Comparison of ENCODE assay signal across 21 mouse cellular contexts in the genomic region with DNA sequence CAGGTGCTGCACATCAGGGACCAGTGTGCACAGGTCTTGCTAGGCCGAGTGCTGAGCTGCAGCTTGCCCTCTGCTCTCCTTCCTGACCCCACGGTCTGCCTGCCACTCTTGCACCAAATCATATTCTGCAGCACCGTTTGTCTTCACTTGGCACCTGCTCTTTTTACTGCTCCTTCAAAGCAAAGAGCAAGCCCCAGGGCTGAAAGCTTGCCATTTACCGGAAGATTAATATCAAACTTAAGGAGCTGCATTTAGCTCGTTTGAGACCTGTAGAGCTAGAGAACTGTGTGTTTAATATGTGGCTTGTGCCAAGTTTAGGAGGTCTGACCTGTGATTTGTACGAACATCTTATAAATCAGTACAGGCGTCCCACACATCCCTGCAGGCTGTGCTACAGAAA. TPM values are rescaled to one million over a fixed set of nuclear protein-coding genes. Genes with fewer than 3 reads are reported as not detected.
A peak's percentile ranks its signal among the peaks of the same experiment; 100 is the strongest.
DNase-seq lines count a peak whose midpoint lies in the region; ATAC-seq lines count a peak whose summit lies in the region.
"Had no signal": no experiment of that assay in that cellular context is flagged by ENCODE, and none has a peak within 500 bp of the region (broad histone marks: within the 10 kb centered on the region; RNA-seq: fewer than 3 reads in every experiment).

No protein-coding gene starts in this region.

- WGBS in kidney, embryonic 16.5 days, result 47% methylated on average over 7 of the region's 7 CpGs

- H3K9me3 ChIP-seq in kidney, embryonic 16.5 days (ENCODE audit: low read length), result no peaks in the 10 kb centered on the region
- H3K9me3 ChIP-seq: embryonic facial prominence, embryonic 13.5 days; embryonic facial prominence, embryonic 15.5 days; forebrain, embryonic 13.5 days; forebrain, embryonic 15.5 days had no signal

- H3K27me3 ChIP-seq in kidney, embryonic 16.5 days (ENCODE audit: insufficient read depth, low read length), result no peaks in the 10 kb centered on the region
- H3K27me3 ChIP-seq: embryonic facial prominence, embryonic 13.5 days; embryonic facial prominence, embryonic 15.5 days; forebrain, embryonic 13.5 days; forebrain, embryonic 15.5 days had no signal

- ATAC-seq in kidney, embryonic 16.5 days (ENCODE audit: low FRiP score, low TSS enrichment), result no peak; the same call in 1 of the 2 replicates
- ATAC-seq: forebrain, embryonic 13.5 days; forebrain, embryonic 15.5 days; forebrain, postnatal 0 days had no signal

- no peak for DNase-seq in kidney, postnatal 25 days
- peak; percentile 83 for DNase-seq in fat pad, adult 2 months (ENCODE audit: extremely low read depth, low read depth, low spot score)
- DNase-seq in gonadal fat pad, adult 2 months (ENCODE audit: low read depth), result peak; percentile 58
- no peak for DNase-seq in lung, adult 18-20 months
- DNase-seq: adrenal gland, adult 2 months; adrenal gland, postnatal 10 days; adrenal gland, postnatal 25 days; cerebellum, adult 11 months; cerebellum, adult 18-20 months; cerebellum, adult 8-10 months; cerebellum, adult 9-11 months; cerebellum, postnatal 14 days; cerebellum, postnatal 36 days; embryo, embryonic 11 days; forebrain, postnatal 0 days had no signal

- peaks cover 17% of the 10 kb centered on the region for H3K36me3 ChIP-seq in kidney, embryonic 16.5 days (ENCODE audit: insufficient read depth, low read length)

- H3K4me1 ChIP-seq in kidney, embryonic 16.5 days (ENCODE audit: insufficient read depth, low read length), result peaks cover 15% of the 10 kb centered on the region; the same call in 1 of the 2 replicates
- H3K4me1 ChIP-seq: forebrain, embryonic 15.5 days had no signal

- no peak overlapping the region for H3K4me3 ChIP-seq in kidney, embryonic 16.5 days (ENCODE audit: low read length)
- H3K4me3 ChIP-seq: embryonic facial prominence, embryonic 13.5 days; embryonic facial prominence, embryonic 15.5 days; erythroblast, embryonic 14.5 days; forebrain, embryonic 13.5 days; forebrain, embryonic 15.5 days had no signal

- no peak overlapping the region for H3K9ac ChIP-seq in kidney, embryonic 16.5 days (replicated peaks; ENCODE audit: low read length)
- H3K9ac ChIP-seq: embryonic facial prominence, embryonic 13.5 days; embryonic facial prominence, embryonic 15.5 days; forebrain, embryonic 13.5 days; forebrain, embryonic 15.5 days; forebrain, postnatal 0 days had no signal

- H3K27ac ChIP-seq in kidney, embryonic 16.5 days (ENCODE audit: low read length), result peak overlapping the region; percentile 34; the same call in 1 of the 2 replicates
- H3K27ac ChIP-seq: embryonic facial prominence, embryonic 13.5 days; embryonic facial prominence, embryonic 15.5 days; forebrain, embryonic 13.5 days; forebrain, embryonic 15.5 days had no signal

- no peak overlapping the region for H3K4me2 ChIP-seq in kidney, embryonic 16.5 days (replicated peaks; ENCODE audit: low read depth, low read length)
- H3K4me2 ChIP-seq: embryonic facial prominence, embryonic 13.5 days; embryonic facial prominence, embryonic 15.5 days; forebrain, embryonic 13.5 days; forebrain, embryonic 15.5 days had no signal

RNA-seq across cellular contexts. Expression of a gene that starts 34.5 kb away (rescaled TPM):
- 24.4 and 26.9 TPM in 2 replicates for polyA plus RNA-seq in kidney, embryonic 16.5 days (2015; fragmentation: Nextera tagmentation; extraction: Ambion mirVana)
- 3.8 and 4.2 TPM in 2 replicates for polyA plus RNA-seq in gonadal fat pad, adult 2 months (2012; rRNA removed)

RNA-seq across cellular contexts. Expression of a gene that starts 53.6 kb away (rescaled TPM):
- 4.6 and 5.8 TPM in 2 replicates for polyA plus RNA-seq in kidney, embryonic 16.5 days (2015; fragmentation: Nextera tagmentation; extraction: Ambion mirVana)
- polyA plus RNA-seq in gonadal fat pad, adult 2 months (2012; rRNA removed), result 9.9 and 18.3 TPM in 2 replicates
- polyA plus RNA-seq: erythroblast, embryonic 14.5 days had no signal

Comparison
In these comparisons a context has a peak if more than half of its experiments do, and no peak if none do; other contexts are left out.
1. DNase-seq: peak in fat pad, adult 2 months (single experiment) and gonadal fat pad, adult 2 months (single experiment); none in kidney, postnatal 25 days (0 of 2) and lung, adult 18-20 months (0 of 2).